Mouse (Mus musculus): Measurements from ENCODE around the gene Lexm. TPM values are rescaled to one million over a fixed set of nuclear protein-coding genes. Genes with fewer than 3 reads are reported as not detected.

Lexm gene
- polyA plus RNA-seq, 1 experiment from 2014 or later = not detected

DNA sequence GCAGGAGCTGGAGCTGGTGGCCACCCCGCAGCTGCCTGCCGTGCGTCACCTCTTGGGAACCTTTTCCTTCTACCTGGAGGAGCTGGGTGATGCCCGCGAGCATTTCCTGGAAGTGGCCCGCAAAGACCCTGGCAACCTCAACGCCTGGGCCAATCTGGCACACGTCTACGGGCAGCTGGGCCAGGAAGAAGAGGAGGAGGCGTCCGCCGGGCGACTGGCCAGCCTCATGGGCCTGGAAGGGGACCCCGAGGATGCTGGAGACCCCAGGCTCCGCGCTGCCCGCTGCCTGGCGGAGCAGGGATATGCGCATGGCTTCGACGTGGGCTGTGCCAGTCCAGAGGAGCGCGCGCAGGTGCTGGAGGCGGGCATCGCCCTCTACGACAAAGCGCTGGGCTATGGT lies 5.7 kb upstream of the Lexm start:
- no peaks in the 10 kb centered on the region for H3K36me3 ChIP-seq
- H3K27ac ChIP-seq = no peak overlapping the region
- 35% methylated on average over 28 of the region's 28 CpGs for WGBS
- 0 out of 2 replicates have a peak overlapping the region, but pooled peaks have one; percentile 10 for H3K4me3 ChIP-seq
- H3K4me1 ChIP-seq = 0 out of 2 replicates have a peak, but pooled peaks cover 7% of the 10 kb centered on the region
- H3K27me3 ChIP-seq = peaks cover 59% of the 10 kb centered on the region
- ATAC-seq (ENCODE audit: insufficient number of reproducible peaks, insufficient read depth, low FRiP score, low TSS enrichment, low read depth) = no peak
- peak overlapping the region; percentile 36 for H3K4me2 ChIP-seq
- H3K9ac ChIP-seq = 0 out of 2 replicates have a peak overlapping the region, but pooled peaks have one; percentile 6
- no peaks in the 10 kb centered on the region for H3K9me3 ChIP-seq

DNA sequence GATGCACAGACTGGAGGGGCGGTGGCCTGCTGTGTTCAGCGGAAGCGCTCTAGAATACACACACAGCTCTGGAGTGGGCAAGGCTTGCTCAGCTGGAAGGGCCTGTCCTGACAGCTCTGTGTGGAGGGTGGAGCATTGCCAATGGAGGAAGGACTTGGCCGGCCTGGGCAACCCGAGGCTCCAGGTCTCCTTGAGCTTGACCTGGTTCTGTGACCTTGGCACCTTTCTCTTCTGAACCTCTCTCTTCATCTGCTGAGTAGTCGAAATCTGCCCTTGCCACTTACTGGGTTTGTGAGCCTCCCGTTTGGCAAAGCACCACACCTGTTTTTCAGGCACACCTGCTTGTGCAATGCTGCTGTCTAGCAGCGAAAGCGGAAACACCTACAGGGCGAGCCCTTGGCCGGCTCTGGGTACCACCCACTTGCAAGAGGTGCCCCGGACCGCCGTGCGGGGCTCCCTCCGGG lies 5.0 kb upstream of the Lexm start, which contains the start of gene Ttc22:
TSS of gene Ttc22 (plus strand) at position 403 of the 464 bp plus-strand sequence.
- ATAC-seq (ENCODE audit: insufficient number of reproducible peaks, insufficient read depth, low FRiP score, low TSS enrichment, low read depth) = no peak
- Histone ChIP-seq H3K4me1 (peaks cover 10% of the 10 kb centered on the region), H3K9me3 (no peaks in the 10 kb centered on the region), H3K27ac (no peak within 1 kb of the TSS), H3K4me3 (peak within 1 kb of the TSS; percentile 10; the same call in 1 of the 2 replicates), H3K36me3 (no peaks in the 10 kb centered on the region), H3K9ac (0 out of 2 replicates have a peak within 1 kb of the TSS, but pooled peaks have one; percentile 6), H3K27me3 (peaks cover 64% of the 10 kb centered on the region), H3K4me2 (peak within 1 kb of the TSS; percentile 36)
- 21% methylated on average over 16 of the region's 16 CpGs for WGBS

DNA sequence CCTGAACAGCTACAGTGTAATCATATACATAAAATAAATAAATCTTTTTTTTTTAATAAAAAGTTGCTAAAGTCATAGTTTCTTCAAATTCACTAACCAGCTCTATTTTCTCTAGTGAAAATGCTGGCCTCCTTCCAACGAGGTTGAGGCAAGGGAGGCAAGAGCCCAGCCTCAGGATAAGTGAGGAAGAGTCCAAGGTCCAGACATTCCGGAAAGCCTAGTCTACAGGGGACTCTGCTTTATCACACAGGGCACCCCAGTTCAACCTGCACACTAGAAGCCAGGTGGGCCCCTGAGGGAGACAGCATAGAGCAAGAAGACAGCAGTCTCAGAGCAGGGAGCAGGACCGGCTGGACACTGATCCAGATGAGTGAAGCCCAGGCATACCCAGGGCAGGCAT lies 4.4 kb upstream of the Lexm start:
- Histone ChIP-seq H3K36me3 (no peaks in the 10 kb centered on the region), H3K4me2 (no peak overlapping the region), H3K27me3 (peaks cover 64% of the 10 kb centered on the region), H3K9ac (no peak overlapping the region), H3K4me1 (peaks cover 14% of the 10 kb centered on the region), H3K27ac (no peak overlapping the region), H3K4me3 (no peak overlapping the region), H3K9me3 (no peaks in the 10 kb centered on the region)
- 70% methylated on average over 3 of the region's 3 CpGs for WGBS
- ATAC-seq (ENCODE audit: insufficient number of reproducible peaks, insufficient read depth, low FRiP score, low TSS enrichment, low read depth) = no peak

DNA sequence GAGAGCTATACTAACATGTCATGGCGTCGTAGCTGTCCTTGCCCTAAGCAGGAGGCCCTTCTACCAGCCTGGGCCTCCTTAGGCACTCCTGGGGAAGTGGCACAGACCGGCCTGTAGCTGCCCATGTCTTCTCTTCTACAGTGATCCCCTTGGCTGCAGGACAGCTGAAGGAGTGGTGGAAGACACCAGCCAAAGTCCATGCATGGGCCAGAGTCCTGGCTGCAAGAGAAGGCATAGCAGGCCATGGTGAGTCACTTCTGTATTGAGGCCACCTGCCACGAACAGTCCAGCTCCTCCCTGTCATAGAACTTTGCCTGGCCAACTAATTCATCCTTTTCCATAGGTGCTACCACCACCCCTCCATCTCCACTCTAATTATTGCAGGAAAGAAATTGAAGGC lies 1.9 kb upstream of the Lexm start:
- H3K4me2 ChIP-seq = no peak overlapping the region
- peaks cover 20% of the 10 kb centered on the region for H3K4me1 ChIP-seq
- H3K36me3 ChIP-seq = no peaks in the 10 kb centered on the region
- no peaks in the 10 kb centered on the region for H3K9me3 ChIP-seq
- no peak for ATAC-seq (ENCODE audit: insufficient number of reproducible peaks, insufficient read depth, low FRiP score, low TSS enrichment, low read depth)
- H3K27ac ChIP-seq = no peak overlapping the region
- no peak overlapping the region for H3K4me3 ChIP-seq
- peaks cover 46% of the 10 kb centered on the region for H3K27me3 ChIP-seq
- 80% methylated on average over 4 of the region's 4 CpGs for WGBS
- H3K9ac ChIP-seq = no peak overlapping the region

DNA sequence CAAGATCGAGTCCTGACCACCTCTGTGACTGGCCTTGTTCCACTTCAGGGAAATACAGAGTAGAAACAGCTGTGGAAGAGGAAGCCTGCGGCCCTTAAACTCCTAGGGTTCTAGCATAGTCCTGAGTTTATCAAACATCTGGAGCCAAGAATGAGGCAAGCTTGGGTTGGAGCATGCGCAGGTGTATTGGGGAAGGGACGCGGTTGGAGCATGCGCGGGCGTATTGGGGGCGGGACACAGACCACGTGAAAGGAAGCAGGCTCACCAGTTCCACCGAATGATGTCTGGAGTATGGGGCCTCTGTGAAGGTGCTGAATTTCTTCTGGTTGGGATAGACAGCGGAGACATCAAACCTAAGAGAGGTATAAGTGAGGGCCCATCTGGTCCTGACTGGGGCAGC lies 1.4 kb downstream of the Lexm start:
- no peak overlapping the region for H3K9ac ChIP-seq
- H3K4me1 ChIP-seq = peaks cover 13% of the 10 kb centered on the region
- no peak for ATAC-seq (ENCODE audit: insufficient number of reproducible peaks, insufficient read depth, low FRiP score, low TSS enrichment, low read depth)
- H3K4me3 ChIP-seq = no peak overlapping the region
- no peak overlapping the region for H3K4me2 ChIP-seq
- WGBS = 73% methylated on average over 12 of the region's 12 CpGs
- H3K27ac ChIP-seq = no peak overlapping the region
- no peaks in the 10 kb centered on the region for H3K9me3 ChIP-seq
- peaks cover 15% of the 10 kb centered on the region for H3K27me3 ChIP-seq
- H3K36me3 ChIP-seq = no peaks in the 10 kb centered on the region

DNA sequence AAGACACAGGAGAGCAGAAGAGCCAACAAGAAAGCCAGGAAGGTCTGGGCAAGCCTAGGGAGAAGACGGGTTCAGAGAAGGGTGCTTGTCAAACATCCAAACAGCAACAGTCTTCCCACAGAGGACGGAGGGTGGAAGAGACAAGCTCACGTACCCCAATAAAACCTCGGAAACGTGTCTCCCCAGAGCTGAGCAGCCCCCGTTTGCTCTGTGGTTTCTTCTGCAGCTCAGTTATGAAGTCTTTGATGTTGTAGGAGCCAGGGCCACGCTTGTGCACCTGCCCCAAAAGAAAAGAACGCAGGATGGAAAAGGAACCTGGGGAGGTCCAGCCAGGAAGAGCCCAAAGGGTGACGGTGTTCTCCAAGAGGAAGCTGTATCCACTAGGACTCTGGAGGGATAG lies 2.2 kb downstream of the Lexm start:
- no peaks in the 10 kb centered on the region for H3K9me3 ChIP-seq
- H3K36me3 ChIP-seq = no peaks in the 10 kb centered on the region
- no peak for ATAC-seq (ENCODE audit: insufficient number of reproducible peaks, insufficient read depth, low FRiP score, low TSS enrichment, low read depth)
- H3K27me3 ChIP-seq = peaks cover 15% of the 10 kb centered on the region
- H3K4me3 ChIP-seq = no peak overlapping the region
- H3K27ac ChIP-seq = no peak overlapping the region
- H3K9ac ChIP-seq = no peak overlapping the region
- 76% methylated on average over 9 of the region's 9 CpGs for WGBS
- H3K4me1 ChIP-seq = peaks cover 13% of the 10 kb centered on the region
- no peak overlapping the region for H3K4me2 ChIP-seq

DNA sequence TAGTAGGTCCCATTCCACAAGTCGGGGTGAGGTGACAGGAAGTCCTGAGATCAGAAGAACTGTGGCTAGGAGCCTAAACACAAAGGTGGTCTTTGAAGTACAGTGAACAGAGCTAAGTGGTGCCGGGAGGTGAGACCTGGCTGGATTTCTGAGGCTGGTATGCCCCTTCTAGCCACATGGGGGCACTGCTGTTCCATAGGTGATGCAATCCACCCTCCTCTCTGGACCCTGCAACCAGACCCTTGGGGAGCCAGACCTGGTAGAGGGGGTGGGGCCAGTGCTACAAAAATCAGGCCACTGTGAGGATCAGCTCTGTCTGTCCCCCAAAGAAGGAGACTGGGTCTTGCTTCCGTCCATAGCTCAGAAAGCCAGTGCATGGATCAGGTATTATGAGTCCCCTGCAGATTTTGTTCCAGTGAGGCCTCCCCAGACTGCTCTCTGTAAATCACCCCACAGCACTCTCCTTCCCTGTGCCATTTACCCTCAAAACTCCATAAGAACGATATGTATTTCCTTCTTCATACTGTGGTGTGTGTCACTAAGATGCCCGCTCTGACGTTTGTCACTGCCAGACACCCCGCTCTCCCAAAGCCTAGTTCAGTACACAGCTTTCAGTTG lies 2.8 kb downstream of the Lexm start:
- 42% methylated on average over 7 of the region's 7 CpGs for WGBS

DNA sequence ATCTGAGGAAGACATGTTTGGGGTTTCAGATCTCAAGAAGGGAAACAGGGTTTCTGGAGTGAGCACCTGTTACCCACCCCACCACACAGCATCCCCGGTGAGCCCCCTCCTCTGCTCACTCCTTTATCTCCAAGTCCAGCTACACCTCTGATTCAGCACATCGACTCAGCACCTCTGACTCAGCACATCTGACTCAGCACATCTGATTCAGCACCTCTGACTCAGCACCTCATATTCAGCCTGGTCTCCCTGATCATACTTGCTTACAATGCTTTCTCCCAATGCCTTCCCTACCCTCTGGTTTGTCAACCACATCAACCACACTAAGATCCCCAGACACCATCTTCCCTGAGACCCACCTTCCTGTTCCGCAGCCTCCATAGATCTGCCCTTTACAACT lies 3.5 kb downstream of the Lexm start:
- Histone ChIP-seq H3K4me1 (peaks cover 13% of the 10 kb centered on the region), H3K4me3 (no peak overlapping the region), H3K9ac (no peak overlapping the region), H3K36me3 (no peaks in the 10 kb centered on the region), H3K27me3 (peaks cover 10% of the 10 kb centered on the region), H3K4me2 (no peak overlapping the region), H3K9me3 (no peaks in the 10 kb centered on the region), H3K27ac (no peak overlapping the region)
- ATAC-seq (ENCODE audit: insufficient number of reproducible peaks, insufficient read depth, low FRiP score, low TSS enrichment, low read depth) = no peak
- WGBS = 75% methylated on average over 3 of the region's 3 CpGs

More for the DNA sequence above, 2.8 kb downstream of the Lexm start:
- Histone ChIP-seq H3K4me1 (peaks cover 13% of the 10 kb centered on the region), H3K36me3 (no peaks in the 10 kb centered on the region), H3K9ac (no peak overlapping the region), H3K9me3 (no peaks in the 10 kb centered on the region), H3K4me2 (no peak overlapping the region), H3K27me3 (peaks cover 15% of the 10 kb centered on the region), H3K27ac (no peak overlapping the region), H3K4me3 (no peak overlapping the region)
- no peak for ATAC-seq (ENCODE audit: insufficient number of reproducible peaks, insufficient read depth, low FRiP score, low TSS enrichment, low read depth)

DNA sequence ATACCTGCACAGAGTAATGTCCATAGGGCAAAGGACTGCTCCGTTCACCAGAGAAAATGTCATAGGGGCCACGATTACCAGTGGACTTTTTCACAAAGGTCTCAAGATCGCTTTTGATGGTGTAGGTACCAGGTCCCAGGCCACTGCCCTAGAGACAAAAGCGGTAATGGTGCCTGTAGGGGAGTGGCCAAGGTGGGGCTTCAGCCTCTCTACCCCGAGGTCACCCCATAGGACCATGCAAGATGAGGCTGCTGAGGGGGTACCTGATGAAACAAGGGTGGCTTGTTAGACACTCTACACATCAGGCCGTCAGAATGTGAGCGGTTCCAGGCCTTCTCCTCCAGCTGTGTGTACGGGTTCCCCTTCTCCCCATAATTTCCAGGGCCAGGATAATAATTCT lies 3.9 kb downstream of the Lexm start:
- Histone ChIP-seq H3K9me3 (no peaks in the 10 kb centered on the region), H3K4me3 (no peak overlapping the region), H3K36me3 (no peaks in the 10 kb centered on the region), H3K9ac (no peak overlapping the region), H3K27me3 (peaks cover 10% of the 10 kb centered on the region), H3K4me2 (no peak overlapping the region), H3K4me1 (peaks cover 13% of the 10 kb centered on the region), H3K27ac (no peak overlapping the region)
- WGBS = 73% methylated on average over 8 of the region's 8 CpGs
- ATAC-seq (ENCODE audit: insufficient number of reproducible peaks, insufficient read depth, low FRiP score, low TSS enrichment, low read depth) = no peak

DNA sequence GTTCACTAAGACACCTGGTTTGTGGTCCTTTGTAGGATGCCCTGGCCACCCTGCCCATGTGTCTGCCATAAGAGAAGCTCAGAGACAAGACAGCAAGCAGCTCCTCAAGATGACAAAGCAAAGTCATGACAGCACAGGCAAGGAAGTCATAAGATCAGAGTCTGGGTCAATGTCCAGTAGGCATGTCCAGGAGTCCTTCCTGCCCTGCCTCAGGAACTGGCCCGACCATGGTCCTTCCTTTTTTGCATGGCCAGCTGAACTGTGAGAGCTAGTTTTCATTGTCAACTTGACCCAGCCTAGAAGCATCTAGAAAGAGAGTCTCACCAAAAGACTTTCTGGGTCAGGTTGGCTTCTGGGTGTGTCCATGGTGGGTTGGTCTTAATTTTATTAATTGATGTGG lies 9.1 kb downstream of the Lexm start:
- ATAC-seq (ENCODE audit: insufficient number of reproducible peaks, insufficient read depth, low FRiP score, low TSS enrichment, low read depth) = no peak
- H3K27ac ChIP-seq = no peak overlapping the region
- H3K4me2 ChIP-seq = no peak overlapping the region
- no peaks in the 10 kb centered on the region for H3K36me3 ChIP-seq
- 96% methylated on average over 1 of the region's 1 CpGs for WGBS
- H3K9me3 ChIP-seq = no peaks in the 10 kb centered on the region
- no peaks in the 10 kb centered on the region for H3K27me3 ChIP-seq
- no peak overlapping the region for H3K9ac ChIP-seq
- peaks cover 8% of the 10 kb centered on the region for H3K4me1 ChIP-seq
- no peak overlapping the region for H3K4me3 ChIP-seq

DNA sequence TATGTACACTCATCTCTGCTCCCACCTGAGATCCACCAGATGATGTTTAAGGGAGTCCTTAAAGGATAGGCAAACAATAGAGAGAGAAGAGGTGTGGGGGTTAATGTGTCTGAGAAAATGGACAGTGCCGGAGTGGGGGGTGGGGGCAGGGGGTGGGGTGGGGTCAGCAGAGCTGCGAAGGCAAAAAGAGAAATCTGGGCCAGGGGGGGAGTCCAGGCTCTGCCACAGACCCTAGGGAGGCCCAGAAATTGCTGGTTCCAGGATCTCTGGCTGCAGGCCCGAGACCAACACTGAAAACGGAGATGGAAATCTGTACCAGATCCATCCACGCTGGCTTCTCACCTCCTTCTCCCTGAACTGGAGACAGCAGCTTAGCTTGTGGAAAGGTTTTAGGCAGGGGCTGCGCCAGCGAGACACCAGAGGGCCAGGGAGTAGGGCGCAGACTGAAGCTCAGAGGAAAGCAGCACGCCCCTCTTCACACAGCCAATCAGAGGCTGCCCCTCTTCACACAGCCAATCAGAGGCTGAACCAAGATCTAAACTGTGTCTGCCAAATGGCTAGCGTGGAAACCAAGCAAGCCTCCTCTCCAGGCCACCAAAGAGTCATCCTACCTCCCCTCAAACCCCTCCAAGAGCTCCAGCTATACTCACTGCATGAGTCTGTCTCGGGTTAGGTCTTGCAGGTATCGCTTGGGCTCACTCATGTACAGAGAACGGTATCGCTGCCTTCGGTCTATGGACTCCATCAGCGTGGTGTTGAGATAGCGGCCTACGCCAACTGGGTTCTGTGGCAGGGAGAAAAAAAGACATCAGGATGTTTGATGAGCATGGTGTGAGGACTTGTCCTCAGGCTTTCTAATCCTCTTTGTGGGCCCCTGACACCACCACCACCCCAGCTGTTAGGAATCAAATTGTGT lies 10.1 kb downstream of the Lexm start:
- peaks cover 8% of the 10 kb centered on the region for H3K4me1 ChIP-seq
- H3K27me3 ChIP-seq = no peaks in the 10 kb centered on the region
- H3K4me3 ChIP-seq = peak overlapping the region; percentile 10; the same call in 1 of the 2 replicates
- WGBS = 41% methylated on average over 18 of the region's 18 CpGs
- ATAC-seq (ENCODE audit: insufficient number of reproducible peaks, insufficient read depth, low FRiP score, low TSS enrichment, low read depth) = peak; percentile 83
- H3K9ac ChIP-seq = 0 out of 2 replicates have a peak overlapping the region, but pooled peaks have one; percentile 11
- no peaks in the 10 kb centered on the region for H3K36me3 ChIP-seq
- H3K27ac ChIP-seq = no peak overlapping the region
- H3K4me2 ChIP-seq = peak overlapping the region; percentile 48
- no peaks in the 10 kb centered on the region for H3K9me3 ChIP-seq

All from embryonic facial prominence, embryonic 13.5 days (tissue).